Mouse (Mus musculus): ENCODE data around the gene Ush1g. TPM values are rescaled to one million over a fixed set of nuclear protein-coding genes. Genes with fewer than 3 reads are reported as not detected.

Gene Ush1g
- polyA plus RNA-seq, 1 experiment from 2014 or later: not detected

DNA sequence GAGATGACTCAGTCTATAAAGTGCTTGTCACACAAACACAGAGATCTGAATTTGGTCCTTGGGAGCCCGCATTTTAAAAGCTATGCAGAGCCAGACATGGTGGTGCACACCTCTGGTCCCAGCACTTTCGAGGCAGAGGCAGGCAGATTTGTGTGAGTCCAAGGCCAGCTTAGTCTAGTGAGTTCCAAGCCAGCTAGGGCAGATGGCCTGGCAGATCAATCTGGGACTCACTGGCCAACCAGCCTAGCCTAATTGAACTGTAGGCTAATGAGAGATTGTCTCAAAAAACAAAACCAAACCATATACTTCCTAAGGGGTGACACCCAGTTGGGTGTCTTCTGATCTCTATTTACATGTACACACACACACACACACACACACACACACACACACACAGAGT is 19.4 kb upstream of the Ush1g start:
- Histone ChIP-seq H3K4me2 (ENCODE audit: low read depth, low read length) (no peak overlapping the region), H3K9me3 (ENCODE audit: control insufficient read depth, low read length) (no peaks in the 10 kb centered on the region), H3K9ac (ENCODE audit: low read length) (no peak overlapping the region), H3K27me3 (ENCODE audit: control insufficient read depth, insufficient read depth, low read depth, low read length) (peaks cover 13% of the 10 kb centered on the region), H3K4me1 (replicated peaks; ENCODE audit: control insufficient read depth, insufficient read depth, low read length) (no peaks in the 10 kb centered on the region), H3K27ac (ENCODE audit: low read length) (no peak overlapping the region), H3K4me3 (ENCODE audit: low read length) (no peak overlapping the region), H3K36me3 (ENCODE audit: control insufficient read depth, insufficient read depth, low read length) (no peaks in the 10 kb centered on the region)
- ATAC-seq (ENCODE audit: low read depth): no peak
- 67% methylated on average over 2 of the region's 2 CpGs for WGBS

DNA sequence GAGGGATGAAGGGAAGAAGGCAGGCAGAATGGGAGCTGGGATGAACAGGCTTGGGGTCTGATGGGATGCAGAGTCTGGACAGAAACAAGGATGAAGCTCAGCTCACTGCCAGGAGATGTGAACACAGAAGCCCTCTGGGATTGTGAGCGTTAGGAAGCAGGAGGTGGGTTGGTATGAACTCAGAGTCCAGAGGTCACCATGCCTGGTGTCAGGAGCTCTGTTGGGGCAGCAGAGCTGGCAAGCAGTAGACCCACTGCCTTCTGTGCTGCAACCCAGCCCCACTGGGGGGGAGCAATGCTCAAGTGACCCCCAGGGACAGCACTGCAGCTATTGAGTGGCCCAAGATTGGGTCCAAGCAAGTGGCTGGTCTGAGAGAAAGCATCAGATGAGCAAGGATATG is 16.0 kb upstream of the Ush1g start:
- H3K9ac ChIP-seq (ENCODE audit: low read length): no peak overlapping the region
- no peaks in the 10 kb centered on the region for H3K9me3 ChIP-seq (ENCODE audit: control insufficient read depth, low read length)
- H3K4me2 ChIP-seq (ENCODE audit: low read depth, low read length): no peak overlapping the region
- 70% methylated on average over 1 of the region's 1 CpGs for WGBS
- H3K4me1 ChIP-seq (replicated peaks; ENCODE audit: control insufficient read depth, insufficient read depth, low read length): no peaks in the 10 kb centered on the region
- peaks cover 37% of the 10 kb centered on the region for H3K27me3 ChIP-seq (ENCODE audit: control insufficient read depth, insufficient read depth, low read depth, low read length)
- no peak overlapping the region for H3K4me3 ChIP-seq (ENCODE audit: low read length)
- no peaks in the 10 kb centered on the region for H3K36me3 ChIP-seq (ENCODE audit: control insufficient read depth, insufficient read depth, low read length)
- no peak for ATAC-seq (ENCODE audit: low read depth)
- no peak overlapping the region for H3K27ac ChIP-seq (ENCODE audit: low read length)

DNA sequence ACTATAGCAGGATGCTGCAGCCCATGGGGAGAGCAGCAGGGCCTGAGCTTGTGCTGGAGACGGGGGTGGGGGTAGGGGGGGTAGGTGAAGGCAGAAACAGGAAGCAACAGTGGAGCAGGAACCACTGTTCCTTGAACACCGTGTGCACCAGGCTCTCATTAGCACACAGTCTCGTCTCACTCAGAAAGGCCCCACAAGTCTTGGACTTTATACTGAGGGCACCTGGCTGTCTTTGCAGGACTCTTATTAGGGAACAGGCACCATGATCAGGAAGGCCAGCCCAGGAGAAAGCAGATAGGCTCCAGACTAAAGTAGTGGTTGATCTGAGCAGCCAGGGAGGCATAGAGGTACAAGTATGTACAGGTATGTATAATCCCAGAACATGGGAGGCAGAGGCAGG is 15.5 kb upstream of the Ush1g start:
- ATAC-seq (ENCODE audit: low read depth): no peak
- Histone ChIP-seq H3K27ac (ENCODE audit: low read length) (no peak overlapping the region), H3K4me2 (ENCODE audit: low read depth, low read length) (no peak overlapping the region), H3K27me3 (ENCODE audit: control insufficient read depth, insufficient read depth, low read depth, low read length) (peaks cover 42% of the 10 kb centered on the region), H3K4me1 (replicated peaks; ENCODE audit: control insufficient read depth, insufficient read depth, low read length) (no peaks in the 10 kb centered on the region), H3K36me3 (ENCODE audit: control insufficient read depth, insufficient read depth, low read length) (no peaks in the 10 kb centered on the region), H3K9ac (ENCODE audit: low read length) (no peak overlapping the region), H3K4me3 (ENCODE audit: low read length) (no peak overlapping the region), H3K9me3 (ENCODE audit: control insufficient read depth, low read length) (no peaks in the 10 kb centered on the region)
- 44% methylated on average over 3 of the region's 3 CpGs for WGBS

DNA sequence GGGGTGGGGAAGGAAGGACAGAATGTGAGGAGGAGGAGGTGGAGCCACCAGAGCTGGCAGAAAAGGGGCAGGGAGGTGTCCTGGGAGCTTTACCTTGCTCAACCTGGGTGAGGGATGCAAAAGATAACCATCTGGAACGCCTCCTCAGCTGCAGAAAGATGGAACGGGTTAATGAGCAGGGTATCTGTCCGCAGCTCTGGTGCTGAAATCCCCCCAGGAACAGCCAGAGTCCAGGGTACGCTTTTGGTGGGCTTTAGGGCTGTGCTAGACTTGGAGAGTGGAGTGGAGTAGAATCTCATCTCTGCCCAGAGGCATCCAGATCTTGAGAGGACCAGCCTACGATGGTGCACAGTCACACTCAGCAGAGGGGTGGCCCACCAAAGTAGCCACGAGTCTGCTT is 14.3 kb upstream of the Ush1g start:
- Histone ChIP-seq H3K4me1 (replicated peaks; ENCODE audit: control insufficient read depth, insufficient read depth, low read length) (no peaks in the 10 kb centered on the region), H3K36me3 (ENCODE audit: control insufficient read depth, insufficient read depth, low read length) (no peaks in the 10 kb centered on the region), H3K9ac (ENCODE audit: low read length) (no peak overlapping the region), H3K9me3 (ENCODE audit: control insufficient read depth, low read length) (no peaks in the 10 kb centered on the region), H3K27ac (ENCODE audit: low read length) (no peak overlapping the region), H3K27me3 (ENCODE audit: control insufficient read depth, insufficient read depth, low read depth, low read length) (peaks cover 47% of the 10 kb centered on the region), H3K4me3 (ENCODE audit: low read length) (no peak overlapping the region), H3K4me2 (ENCODE audit: low read depth, low read length) (no peak overlapping the region)
- no peak for ATAC-seq (ENCODE audit: low read depth)
- 15% methylated on average over 6 of the region's 6 CpGs for WGBS

DNA sequence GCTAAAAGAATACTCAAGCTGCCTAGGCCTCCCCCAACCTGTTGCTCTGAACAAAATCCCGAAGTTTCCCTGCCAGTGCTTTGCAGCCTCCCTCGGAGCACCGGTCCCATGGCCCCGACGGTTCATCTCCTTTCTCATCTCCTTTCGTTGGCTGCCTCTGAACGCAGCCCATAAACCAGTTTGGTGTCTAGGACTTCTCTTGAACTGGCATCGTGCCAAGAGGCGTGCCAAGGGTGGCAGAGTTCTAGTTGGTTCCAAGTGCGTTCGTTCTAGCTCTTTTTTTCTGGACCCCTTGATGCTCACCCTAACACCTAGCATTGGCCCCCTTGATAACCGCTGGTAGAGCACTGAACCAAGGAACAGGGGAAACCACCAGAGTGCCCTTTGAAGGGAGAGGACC is 13.4 kb upstream of the Ush1g start:
- no peak overlapping the region for H3K4me2 ChIP-seq (ENCODE audit: low read depth, low read length)
- no peak overlapping the region for H3K4me3 ChIP-seq (ENCODE audit: low read length)
- H3K27me3 ChIP-seq (ENCODE audit: control insufficient read depth, insufficient read depth, low read depth, low read length): peaks cover 47% of the 10 kb centered on the region
- 46% methylated on average over 12 of the region's 12 CpGs for whole genome bisulfite sequencing
- no peaks in the 10 kb centered on the region for H3K36me3 ChIP-seq (ENCODE audit: control insufficient read depth, insufficient read depth, low read length)
- H3K27ac ChIP-seq (ENCODE audit: low read length): no peak overlapping the region
- no peaks in the 10 kb centered on the region for H3K9me3 ChIP-seq (ENCODE audit: control insufficient read depth, low read length)
- ATAC-seq (ENCODE audit: low read depth): no peak
- H3K9ac ChIP-seq (ENCODE audit: low read length): no peak overlapping the region
- no peaks in the 10 kb centered on the region for H3K4me1 ChIP-seq (replicated peaks; ENCODE audit: control insufficient read depth, insufficient read depth, low read length)

DNA sequence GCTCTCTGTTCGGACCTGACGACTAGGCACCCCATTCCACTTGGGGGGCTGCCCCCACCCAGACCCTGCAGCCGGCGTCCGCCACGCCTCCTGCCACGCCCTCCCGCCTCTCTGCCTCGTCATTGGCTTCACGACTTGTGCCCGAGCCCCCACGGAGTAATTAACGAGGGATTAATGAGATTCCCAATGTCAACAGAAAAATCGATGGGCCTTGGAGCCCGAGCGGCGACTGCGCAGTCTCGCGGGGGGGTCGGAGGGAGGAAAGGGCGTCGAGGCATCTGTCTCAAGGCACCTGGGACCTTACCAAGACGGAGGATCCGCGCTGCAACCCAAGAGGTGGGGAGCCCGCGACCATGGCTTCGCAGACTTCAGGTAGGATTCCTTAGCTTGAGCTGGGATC is 12.7 kb upstream of the Ush1g start, which contains the start of gene Otop3:
Gene Otop3 (plus strand): TSS at position 201 of the 400 bp plus-strand sequence.
- Histone ChIP-seq H3K36me3 (ENCODE audit: control insufficient read depth, insufficient read depth, low read length) (no peaks in the 10 kb centered on the region), H3K27me3 (ENCODE audit: control insufficient read depth, insufficient read depth, low read depth, low read length) (peaks cover 47% of the 10 kb centered on the region), H3K4me3 (ENCODE audit: low read length) (no peak within 1 kb of the TSS), H3K27ac (ENCODE audit: low read length) (no peak within 1 kb of the TSS), H3K9ac (ENCODE audit: low read length) (no peak within 1 kb of the TSS), H3K9me3 (ENCODE audit: control insufficient read depth, low read length) (no peaks in the 10 kb centered on the region), H3K4me1 (replicated peaks; ENCODE audit: control insufficient read depth, insufficient read depth, low read length) (no peaks in the 10 kb centered on the region), H3K4me2 (ENCODE audit: low read depth, low read length) (peak within 1 kb of the TSS; percentile 18; the same call in 1 of the 2 replicates)
- ATAC-seq (ENCODE audit: low read depth): no peak
- WGBS: 2% methylated on average over 29 of the region's 29 CpGs

DNA sequence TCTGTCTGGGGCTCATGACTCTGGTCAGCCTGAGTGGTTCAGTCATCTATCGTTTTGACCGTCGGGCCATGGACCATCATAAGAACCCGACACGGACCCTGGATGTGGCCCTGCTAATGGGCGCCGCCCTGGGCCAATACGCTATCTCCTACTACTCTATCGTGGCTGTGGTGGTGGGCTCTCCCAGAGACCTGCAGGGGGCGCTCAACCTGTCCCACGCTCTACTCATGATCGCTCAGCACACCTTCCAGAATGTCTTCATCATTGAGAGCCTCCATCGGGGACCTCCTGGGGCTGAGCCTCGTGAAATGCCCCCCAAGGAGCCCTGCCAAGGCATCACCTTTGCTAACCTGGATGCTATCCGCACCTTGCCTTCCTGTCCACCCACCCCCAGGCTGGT is 7.5 kb upstream of the Ush1g start:
- WGBS: 72% methylated on average over 15 of the region's 15 CpGs
- Histone ChIP-seq H3K4me3 (ENCODE audit: low read length) (no peak overlapping the region), H3K27me3 (ENCODE audit: control insufficient read depth, insufficient read depth, low read depth, low read length) (peaks cover 34% of the 10 kb centered on the region), H3K36me3 (ENCODE audit: control insufficient read depth, insufficient read depth, low read length) (no peaks in the 10 kb centered on the region), H3K9me3 (ENCODE audit: control insufficient read depth, low read length) (no peaks in the 10 kb centered on the region), H3K4me2 (ENCODE audit: low read depth, low read length) (no peak overlapping the region), H3K9ac (ENCODE audit: low read length) (no peak overlapping the region), H3K27ac (ENCODE audit: low read length) (no peak overlapping the region), H3K4me1 (replicated peaks; ENCODE audit: control insufficient read depth, insufficient read depth, low read length) (no peaks in the 10 kb centered on the region)
- no peak for ATAC-seq (ENCODE audit: low read depth)

DNA sequence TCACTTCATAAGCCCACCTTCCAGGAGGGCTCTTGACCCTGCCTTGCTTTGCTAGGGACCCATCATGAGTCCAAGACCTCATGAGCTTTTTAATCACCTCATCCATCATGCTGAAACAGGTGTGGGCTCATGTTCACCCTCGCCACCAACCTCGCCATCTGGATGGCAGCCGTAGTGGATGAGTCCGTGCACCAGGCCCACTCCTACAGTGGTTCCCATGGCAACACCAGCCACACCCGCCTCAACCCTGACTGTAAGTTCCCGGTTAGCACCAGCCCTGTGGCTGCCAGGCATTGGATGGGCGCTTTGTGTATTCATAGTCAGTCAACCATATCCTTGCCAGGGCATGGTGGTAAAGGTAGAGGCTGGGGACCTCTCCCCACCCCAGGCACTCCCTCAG is 4.9 kb upstream of the Ush1g start:
- H3K36me3 ChIP-seq (ENCODE audit: control insufficient read depth, insufficient read depth, low read length): no peaks in the 10 kb centered on the region
- H3K4me3 ChIP-seq (ENCODE audit: low read length): no peak overlapping the region
- H3K27ac ChIP-seq (ENCODE audit: low read length): no peak overlapping the region
- H3K9ac ChIP-seq (ENCODE audit: low read length): no peak overlapping the region
- peaks cover 37% of the 10 kb centered on the region for H3K27me3 ChIP-seq (ENCODE audit: control insufficient read depth, insufficient read depth, low read depth, low read length)
- H3K4me2 ChIP-seq (ENCODE audit: low read depth, low read length): no peak overlapping the region
- H3K4me1 ChIP-seq (replicated peaks; ENCODE audit: control insufficient read depth, insufficient read depth, low read length): no peaks in the 10 kb centered on the region
- 40% methylated on average over 7 of the region's 7 CpGs for WGBS
- no peaks in the 10 kb centered on the region for H3K9me3 ChIP-seq (ENCODE audit: control insufficient read depth, low read length)
- ATAC-seq (ENCODE audit: low read depth): no peak

DNA sequence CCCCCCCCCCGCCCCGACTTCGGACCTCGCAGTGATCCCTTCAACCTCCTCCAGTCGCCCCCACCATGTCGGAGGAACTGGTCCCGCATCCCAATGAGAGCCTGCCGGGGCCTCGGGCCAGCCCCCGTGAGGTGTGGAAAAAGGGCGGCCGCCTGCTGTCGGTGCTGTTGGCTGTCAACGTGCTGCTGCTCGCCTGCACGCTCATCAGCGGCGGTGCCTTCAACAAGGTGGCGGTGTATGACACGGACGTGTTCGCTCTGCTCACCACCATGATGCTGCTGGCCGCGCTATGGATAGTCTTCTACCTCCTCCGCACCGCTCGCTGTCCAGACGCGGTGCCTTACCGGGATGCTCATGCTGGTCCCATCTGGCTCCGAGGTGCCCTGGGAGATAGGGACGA is 1.5 kb upstream of the Ush1g start:
- H3K27me3 ChIP-seq (ENCODE audit: control insufficient read depth, insufficient read depth, low read depth, low read length): peaks cover 68% of the 10 kb centered on the region
- no peak overlapping the region for H3K4me2 ChIP-seq (ENCODE audit: low read depth, low read length)
- H3K27ac ChIP-seq (ENCODE audit: low read length): no peak overlapping the region
- no peak overlapping the region for H3K9ac ChIP-seq (ENCODE audit: low read length)
- H3K4me1 ChIP-seq (replicated peaks; ENCODE audit: control insufficient read depth, insufficient read depth, low read length): no peaks in the 10 kb centered on the region
- no peaks in the 10 kb centered on the region for H3K9me3 ChIP-seq (ENCODE audit: control insufficient read depth, low read length)
- 14% methylated on average over 32 of the region's 32 CpGs for WGBS
- ATAC-seq (ENCODE audit: low read depth): no peak
- no peak overlapping the region for H3K4me3 ChIP-seq (ENCODE audit: low read length)
- no peaks in the 10 kb centered on the region for H3K36me3 ChIP-seq (ENCODE audit: control insufficient read depth, insufficient read depth, low read length)

DNA sequence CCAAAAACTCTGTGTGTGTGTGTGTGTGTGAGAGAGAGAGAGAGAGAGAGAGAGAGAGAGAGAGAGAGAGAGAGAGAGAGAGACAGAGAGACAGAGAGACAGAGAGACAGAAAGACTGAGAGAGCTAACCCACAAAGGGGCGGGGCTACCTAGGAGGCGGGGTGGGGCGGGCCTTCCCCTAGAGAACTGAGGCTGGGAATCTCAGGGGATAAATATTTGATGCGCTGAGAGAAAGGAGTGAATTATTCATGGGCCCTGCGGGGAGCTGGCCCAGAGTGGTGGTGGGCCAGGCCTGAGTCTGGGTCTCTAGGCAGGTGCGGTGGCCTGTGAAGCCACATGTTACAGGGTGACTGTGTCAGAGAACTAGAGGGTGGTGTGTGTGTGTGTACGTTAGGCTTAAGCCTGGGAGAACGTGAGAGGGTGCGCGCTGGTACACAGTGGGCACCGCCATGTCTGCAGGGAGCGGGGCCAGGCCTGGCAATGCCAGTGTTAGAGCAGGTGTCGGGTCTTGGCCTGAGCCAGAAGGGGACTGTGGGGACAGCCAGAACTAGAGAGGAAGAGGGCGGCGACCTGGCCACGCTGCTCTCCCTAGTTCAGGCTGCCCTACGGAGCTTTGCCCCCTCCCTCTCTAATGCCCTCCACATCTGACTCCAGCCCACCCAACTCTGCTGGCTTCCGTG is 2.0 kb downstream of the Ush1g start:
- no peaks in the 10 kb centered on the region for H3K4me1 ChIP-seq (replicated peaks; ENCODE audit: control insufficient read depth, insufficient read depth, low read length)
- H3K36me3 ChIP-seq (ENCODE audit: control insufficient read depth, insufficient read depth, low read length): no peaks in the 10 kb centered on the region
- no peak overlapping the region for H3K4me2 ChIP-seq (ENCODE audit: low read depth, low read length)
- peaks cover 99% of the 10 kb centered on the region for H3K27me3 ChIP-seq (ENCODE audit: control insufficient read depth, insufficient read depth, low read depth, low read length)
- no peak overlapping the region for H3K27ac ChIP-seq (ENCODE audit: low read length)
- ATAC-seq (ENCODE audit: low read depth): no peak
- no peak overlapping the region for H3K9ac ChIP-seq (ENCODE audit: low read length)
- no peaks in the 10 kb centered on the region for H3K9me3 ChIP-seq (ENCODE audit: control insufficient read depth, low read length)
- WGBS: 8% methylated on average over 18 of the region's 18 CpGs
- H3K4me3 ChIP-seq (ENCODE audit: low read length): no peak overlapping the region

Data from lung, embryonic 16.5 days (tissue).